Mouse (Mus musculus) adrenal gland, adult 8-10 months (tissue): ENCODE measurements around the gene Ikzf3. TPM values are rescaled to one million over a fixed set of nuclear protein-coding genes. Genes with fewer than 3 reads are reported as not detected.
A peak's percentile ranks its signal among the peaks of the same experiment; 100 is the strongest.

Experiments used
- DNase-seq: peaks from one replicate; pipeline ENCODE4 v3.0.0; 2022
- total RNA-seq, 4 experiments: library from RNA; stranded (reverse); gene quantifications; 2 replicates each; pipeline ENCODE4 v1.2.4; 2022

The Ikzf3 gene
- total RNA-seq, 4 experiments from 2014 or later, result 0.49 to 1.0 (median 0.75) TPM

DNA sequence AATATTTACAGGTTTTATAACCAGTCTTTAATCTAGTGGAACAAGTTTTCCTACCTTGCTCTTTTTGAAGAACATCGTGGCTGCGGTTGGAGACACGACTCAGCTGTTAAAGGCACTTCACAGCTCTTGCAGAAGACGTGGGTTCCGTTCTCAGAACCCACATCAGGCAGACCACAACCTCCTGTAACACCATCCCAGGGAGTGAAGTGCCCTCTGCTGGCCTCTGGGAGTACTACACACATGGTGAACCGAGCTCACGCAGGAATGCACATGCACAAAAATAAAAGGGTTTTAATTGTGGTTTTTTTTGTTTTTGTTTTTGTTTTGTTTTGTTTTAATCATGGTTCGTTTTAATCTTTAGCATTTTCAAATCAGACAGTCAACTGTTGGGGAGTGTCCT lies 22.5 kb upstream of the Ikzf3 start:
- DNase-seq, result no peak

DNA sequence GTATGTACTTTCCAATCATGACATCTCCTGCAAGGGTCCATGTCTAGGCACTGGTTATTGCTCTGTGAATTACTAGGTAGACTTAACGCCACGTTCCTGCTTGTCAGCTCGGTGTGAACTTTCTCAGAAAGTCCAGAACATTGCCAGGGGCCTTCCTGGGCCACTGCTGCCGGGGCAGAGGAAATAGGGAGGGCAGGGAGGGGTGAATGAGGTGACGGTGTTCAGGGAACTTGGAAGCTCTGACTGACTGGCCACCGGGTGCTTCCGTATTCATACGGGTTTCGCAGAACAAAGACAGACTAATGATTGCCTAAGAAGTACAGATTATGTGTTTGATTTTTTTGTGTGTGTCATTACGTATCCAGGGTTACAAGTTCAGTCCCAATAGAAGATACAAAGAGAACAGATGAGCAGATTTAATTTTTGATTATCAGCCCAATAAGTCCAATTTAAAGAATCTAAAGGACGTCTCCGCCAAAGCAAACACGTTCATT lies 18.1 kb upstream of the Ikzf3 start:
- no peak for DNase-seq

DNA sequence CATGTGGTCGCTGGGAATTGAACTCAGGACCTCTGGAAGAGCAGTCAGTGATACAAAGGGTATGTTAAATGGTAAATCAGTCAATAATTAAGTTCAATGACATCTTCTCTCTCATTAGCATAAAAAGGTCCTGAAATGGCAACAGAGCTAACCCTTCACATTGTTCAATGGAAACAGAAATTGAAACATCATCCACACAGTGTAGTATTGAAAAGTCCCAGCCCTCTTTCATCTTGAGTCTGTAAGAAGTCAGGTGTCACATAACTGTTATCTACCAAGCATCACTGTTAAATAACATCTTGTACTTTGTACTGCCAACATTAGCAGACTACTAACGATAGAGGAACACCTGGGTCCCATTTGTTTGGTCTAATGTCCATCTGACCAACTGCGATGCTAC lies 17.2 kb upstream of the Ikzf3 start:
- DNase-seq, result no peak

DNA sequence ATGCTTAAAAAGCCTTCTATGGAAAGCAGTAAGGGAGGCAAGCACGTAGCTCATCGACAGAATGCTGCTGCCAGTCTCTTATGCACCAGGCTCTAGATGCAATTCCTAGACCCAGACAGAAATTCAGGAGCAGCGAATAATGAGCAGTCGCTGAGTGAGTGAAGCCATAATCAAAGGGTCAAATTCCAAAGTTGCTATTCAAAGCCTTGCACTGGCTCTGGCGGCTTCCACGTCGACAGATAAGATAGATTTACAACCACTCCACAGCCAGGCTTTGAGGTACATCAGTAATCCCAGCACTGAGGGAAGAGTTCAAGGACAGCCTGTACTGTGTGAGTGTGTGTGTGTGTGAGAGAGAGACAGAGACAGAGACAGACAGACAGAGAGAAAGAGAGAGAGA lies 15.1 kb upstream of the Ikzf3 start:
- no peak for DNase-seq

DNA sequence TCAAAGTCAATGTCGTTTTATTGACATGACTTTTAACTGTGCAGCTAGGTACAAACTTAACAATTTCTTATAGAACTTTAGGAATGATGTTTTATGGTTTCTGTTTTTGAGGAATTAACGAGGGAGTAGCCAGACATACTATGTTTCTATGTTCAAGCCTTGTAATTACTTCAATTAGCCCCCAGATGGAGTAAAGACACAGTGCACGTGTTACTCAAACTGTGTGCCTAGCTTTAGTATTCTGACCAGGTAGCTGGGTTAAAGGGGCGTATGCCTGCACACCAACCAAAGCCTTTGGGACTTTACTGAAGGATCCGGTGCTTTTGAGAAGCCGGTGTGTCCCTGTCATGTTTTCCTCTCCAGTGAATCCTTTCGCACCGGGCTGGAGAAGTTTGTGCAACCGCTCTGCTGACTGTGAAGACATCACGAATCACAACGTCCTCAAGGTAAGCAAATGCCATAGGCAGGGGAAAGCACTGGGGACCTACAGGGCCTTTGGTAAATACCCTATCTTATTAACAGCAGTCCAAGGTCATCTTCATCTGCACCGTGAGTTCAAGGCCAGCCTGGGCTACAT lies 9.4 kb upstream of the Ikzf3 start:
- no peak for DNase-seq

DNA sequence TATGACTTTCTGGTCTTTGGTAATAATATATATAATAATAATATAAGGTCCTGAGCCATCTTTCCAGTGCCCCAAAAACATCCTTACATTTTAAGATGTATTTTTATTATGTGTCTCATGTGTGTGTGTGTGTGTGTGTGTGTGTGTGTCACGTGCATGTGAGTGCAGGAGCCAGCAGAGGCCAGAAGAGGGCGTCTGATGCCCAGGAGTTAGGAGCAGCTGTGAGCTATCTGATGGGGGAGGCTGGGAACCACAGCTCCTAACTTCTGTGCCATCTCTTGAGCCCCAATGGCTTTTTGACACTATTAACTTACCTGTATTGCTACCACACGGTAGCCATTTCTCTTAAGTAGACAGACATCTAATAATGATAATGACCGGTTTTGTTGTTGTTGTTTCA lies 8.1 kb upstream of the Ikzf3 start:
- no peak for DNase-seq

DNA sequence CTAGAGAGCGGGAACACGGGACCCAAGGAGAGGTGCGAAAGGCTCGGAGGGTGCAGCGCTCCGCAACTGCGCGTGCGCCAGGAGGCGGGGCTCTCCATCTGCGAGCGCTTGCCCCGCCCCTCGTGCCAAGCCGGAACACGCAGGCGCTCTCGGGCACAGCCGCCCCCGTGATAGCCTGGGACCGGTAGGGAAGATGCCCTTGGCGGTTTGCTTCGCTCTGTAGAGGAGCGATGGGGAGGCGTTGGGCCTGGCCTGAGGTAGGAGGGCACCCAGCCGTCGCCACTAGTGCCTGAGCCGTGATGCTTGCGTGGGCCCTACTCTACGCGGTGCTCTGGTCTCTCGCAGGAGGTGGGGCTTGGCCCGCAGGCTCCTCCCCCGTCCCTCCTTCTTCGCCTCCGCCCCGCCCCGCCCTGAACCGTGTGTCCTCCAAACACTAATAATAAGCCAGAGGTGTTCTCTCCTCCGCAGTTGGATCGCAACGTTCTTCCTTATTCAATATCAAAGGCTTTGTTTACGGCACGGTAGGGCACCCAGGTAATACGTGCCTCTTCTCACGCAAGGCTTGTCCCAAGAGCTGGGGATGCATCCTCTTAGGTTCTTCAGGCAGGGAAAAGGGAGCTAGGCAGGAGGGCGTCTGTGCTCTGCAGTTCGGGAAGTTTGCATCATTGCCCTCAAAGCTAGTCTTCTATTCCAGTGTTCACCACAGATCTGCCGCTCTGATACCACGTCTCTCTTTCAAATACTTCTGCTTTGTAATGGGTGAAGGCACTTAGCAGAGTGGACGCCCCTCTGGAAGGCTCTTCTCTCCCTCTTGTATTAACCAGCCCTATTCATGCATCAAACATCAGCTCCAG lies 5.4 kb upstream of the Ikzf3 start, which contains the start of gene Zpbp2:
Gene Zpbp2 (plus strand): TSS at position 123 of the 854 bp plus-strand sequence.
- peak; percentile 82 for DNase-seq

DNA sequence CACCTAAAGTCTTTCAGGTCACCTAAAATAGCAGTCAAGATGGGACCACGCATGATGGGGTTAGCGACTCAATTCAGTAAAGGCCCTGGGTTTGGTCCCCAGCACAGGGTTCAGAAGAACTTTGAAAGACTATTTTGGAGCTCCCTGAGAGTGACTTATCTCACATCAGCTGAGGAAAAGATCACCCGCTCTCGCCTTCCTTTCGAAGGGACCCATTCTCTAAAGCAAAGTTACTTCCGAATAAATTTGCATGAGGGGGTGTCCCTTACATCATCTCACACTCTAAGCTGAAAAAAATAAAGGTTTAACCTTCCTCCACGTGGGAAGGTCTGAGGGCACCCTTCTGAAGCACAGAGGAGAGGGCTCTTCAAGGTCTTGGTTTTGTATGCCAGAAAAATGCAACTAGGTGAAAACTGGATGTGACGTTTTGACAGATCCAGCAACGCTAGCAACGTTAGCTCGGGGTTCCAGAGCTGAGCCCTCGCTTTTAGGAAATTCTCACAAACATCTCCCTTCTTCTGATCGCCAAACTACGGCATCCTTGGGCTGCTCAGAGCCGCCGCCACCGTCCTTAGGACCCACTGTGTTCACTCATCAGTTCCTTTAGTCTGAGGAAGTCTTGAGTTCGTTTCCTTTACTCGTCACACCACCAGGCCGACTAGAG lies 4.6 kb upstream of the Ikzf3 start:
- DNase-seq, result no peak

DNA sequence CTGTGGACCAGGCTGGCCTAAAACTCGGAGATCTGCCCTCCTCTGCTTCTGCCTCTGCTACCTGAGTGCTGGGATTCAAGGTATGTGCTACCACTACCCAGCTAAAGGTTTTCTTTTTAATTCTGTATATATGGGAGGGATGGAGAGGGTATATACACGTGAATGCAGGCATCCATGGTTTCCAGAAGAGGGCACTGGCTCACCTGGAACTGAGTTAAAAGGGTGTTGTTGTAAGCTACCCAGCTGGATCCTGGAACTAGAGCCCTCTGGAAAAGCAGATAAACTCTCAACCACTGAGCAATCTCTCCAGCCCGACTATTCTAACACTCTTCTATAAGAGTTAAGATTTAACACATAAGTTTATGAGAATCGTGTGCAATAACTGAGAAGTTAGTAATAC lies 3.5 kb upstream of the Ikzf3 start:
- DNase-seq, result no peak

DNA sequence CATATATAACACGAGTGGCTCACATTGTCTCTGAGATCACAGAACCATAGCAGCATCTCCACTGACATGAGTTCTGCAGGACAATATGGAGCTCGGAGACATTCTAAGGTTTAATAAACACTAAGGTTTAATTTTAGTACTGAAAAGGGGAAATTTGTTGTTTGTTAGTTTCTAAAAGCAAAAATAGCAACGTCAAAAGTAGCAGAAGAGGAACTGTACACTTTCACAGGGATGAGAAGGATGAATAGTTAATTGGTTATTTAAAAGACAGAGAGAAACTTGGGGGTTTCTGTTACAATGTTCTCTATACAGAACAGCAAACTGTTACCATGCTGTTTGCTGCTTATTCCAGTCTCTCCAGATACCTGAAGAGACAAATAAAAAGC lies 1.5 kb upstream of the Ikzf3 start:
- DNase-seq, result no peak

DNA sequence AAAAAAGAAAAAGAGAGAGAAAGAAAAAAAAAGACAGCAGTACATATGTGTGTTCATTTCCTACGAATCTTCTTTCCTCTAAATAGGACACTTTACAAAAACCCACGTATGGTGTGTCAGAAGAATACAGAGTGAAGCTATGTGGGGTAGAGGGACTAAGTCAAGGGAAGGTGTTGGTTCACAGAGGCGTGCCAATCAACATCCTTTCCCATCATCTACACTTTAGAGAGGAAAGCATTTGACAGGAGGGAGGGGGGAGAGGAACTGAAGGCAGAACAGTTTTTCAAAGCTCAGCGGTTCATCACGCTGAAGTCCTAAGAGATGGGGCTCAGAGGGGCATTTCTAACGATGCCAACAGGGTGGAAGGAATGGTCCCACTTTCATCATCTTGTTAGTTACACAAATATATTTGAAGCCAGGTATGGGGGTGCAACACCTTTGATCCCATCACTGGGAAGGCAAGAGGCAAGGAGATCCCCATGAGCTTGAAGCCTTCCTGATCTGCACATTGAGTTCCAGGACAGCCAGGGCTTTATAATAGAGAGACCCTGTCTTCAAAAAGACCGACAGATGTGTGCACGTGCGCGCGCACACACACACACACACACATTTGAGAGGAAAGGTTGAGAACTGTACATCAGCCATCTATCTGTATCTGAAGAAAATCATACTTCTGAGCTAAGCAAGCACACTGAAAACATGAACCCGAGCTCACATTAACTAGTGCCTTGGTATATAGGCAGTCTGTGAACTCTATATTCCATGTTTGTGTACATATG lies 887 bp upstream of the Ikzf3 start:
- DNase-seq, result no peak

DNA sequence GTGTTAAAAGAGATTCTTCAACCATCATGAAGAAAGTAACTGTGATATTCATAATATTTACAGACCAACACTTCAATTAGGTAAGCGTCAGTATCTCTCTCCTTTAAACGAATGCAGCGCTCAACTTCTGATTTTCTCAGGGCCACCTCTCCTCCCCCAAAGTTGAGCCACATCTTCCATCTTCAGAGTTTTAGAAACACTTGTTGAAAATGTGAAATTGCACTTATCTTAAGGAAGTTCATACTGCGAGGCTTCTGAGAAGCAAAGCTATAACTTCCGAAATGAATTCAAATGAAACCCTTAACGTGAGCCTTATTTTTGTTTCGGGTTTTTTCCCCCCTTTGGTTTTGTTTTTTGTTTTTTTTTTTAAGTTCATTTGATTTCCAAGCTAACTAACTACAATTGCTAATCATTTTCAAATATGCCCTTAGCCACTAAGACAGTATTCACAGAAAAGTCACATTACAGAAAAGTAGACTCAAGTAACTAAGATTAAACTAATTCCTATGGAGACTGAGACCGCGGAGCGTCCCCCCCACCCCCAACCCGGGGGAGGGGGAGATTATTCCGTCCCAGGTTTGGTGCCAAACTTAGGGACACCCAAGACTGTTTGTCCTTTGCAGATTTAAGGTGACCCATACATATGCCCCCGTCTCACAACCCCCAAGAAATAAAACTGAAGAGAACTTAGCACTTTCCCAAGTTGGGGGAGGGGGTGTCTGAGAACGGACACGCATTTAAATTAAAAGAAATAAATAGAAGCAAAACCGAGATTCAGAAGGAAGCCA lies 747 bp downstream of the Ikzf3 start:
- no peak for DNase-seq

DNA sequence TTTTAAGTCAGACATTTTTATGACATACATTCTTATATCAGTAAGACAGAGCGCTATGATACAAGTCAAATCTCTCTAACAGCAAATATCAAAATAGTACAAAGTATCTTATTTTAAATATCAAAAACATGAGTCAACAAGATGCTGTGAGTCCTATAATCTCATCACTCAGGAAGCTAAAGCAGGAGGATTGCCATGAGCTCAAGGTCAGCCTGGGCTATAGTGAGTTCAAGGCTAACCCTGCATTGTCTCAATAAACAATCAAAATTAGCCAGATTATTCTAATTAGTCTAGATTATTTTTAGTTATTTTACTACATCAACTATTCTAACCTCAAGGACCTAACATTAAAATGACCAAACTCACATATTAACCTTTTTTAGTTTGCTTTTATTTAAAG lies 2.4 kb downstream of the Ikzf3 start:
- no peak for DNase-seq

DNA sequence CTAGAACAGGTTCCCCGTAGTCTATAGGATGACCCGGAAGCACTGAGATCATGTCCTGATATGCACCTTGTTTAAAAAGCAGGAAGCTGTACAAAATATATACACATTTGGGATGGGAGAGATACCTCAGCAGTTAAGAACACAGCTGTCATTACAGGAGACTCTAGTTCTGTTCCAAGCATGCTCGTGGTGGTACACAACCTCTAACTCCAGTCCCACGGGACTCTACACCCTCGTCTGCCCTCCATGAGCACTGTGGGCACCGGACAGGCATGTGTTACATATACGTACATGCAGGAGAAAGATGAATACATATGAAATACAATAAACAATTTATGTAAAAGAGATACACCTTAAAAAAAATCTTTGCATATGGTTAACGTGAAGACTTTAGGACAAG lies 3.3 kb downstream of the Ikzf3 start:
- DNase-seq, result no peak

DNA sequence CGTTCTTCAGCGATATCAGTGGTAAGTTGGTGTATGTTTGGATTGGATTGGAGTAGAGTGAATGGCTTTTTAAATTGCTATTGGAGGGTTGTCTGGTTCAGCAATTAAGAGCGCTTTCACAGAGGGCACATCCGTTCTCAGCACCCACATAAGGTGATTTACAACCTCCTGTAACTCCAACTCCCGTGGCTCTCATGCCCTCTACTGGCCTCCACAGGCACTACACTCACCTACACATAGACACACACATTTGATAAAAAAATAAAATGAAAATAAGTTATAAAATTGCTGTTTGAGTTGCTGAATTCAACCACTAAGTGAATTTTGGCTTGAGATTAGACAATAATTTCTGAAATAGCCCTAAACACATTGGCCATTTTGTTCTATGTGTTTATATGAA lies 5.5 kb downstream of the Ikzf3 start:
- no peak for DNase-seq

DNA sequence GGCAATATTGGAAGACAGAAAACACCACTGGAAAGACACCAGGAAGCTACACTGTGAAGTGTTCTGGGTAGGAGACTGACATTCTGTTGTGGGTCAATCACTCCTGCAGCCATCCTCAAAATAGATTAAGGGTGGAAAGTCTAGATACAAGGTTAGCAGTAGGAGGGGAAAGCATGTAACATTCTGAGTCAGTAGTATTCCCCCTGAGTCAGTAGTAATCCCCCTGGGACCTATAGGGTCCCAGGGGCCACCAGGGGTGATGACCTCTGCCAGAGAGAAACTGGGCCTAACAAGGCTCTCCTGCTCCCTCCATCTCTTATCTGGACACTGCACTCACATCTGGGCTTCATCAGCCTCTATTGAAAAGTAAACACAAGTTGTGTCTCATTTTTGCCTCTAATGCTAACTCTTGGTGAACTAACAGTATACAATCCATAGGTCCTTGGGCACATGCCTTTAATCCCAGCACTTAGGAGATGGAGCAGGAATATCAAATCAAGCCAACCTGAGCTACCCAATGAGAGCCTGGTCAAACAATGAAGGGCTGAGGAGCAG lies 8.3 kb downstream of the Ikzf3 start:
- no peak for DNase-seq

DNA sequence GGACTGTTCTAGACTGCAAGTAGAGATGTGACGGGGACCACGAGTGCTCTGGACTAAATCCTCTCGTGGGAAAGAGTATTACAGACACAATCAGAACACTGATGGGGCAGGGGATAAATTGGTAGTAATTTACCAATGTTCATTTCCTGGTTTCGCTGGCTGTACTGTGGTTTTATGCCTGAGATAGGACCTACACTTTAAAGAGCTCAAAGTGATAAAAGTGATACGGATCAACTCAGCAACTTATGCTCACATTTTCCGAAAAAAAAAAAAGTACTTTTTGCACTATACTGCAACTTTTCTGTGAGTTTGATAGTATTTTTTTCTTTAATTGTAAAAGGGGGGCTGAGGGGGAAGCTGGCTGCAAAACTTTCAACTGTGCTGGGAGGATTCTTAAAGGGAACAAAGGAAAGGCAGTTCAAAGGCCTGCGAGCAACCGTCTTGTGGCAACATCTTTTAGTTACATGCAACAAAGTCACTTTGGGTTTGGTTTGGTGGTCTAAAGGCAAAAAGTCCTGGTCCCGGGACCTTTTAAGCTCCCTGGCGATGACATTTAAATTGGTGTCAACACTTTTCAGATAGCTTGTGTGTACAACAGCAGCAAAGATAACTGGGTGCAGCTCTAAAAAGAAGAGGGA lies 18.9 kb downstream of the Ikzf3 start:
- DNase-seq, result no peak

DNA sequence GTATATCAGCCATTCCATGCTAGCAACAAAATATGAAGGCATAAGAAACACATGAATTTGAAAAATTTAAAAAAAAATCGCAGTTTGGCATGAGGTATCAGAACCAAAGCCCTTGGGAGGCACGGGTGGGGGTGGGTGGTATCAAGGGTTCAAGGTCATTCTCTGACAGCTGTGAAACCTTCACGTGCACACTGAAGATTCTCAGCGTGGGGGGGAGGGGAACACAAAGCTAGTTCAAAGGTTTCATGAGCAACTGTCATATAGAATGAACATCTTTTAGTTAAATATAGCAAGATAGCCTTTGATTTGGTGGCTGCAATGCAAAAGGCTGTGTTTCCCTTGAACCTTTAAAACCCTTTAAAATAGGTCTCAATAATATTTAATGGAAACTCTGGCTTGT lies 20.7 kb downstream of the Ikzf3 start:
- DNase-seq, result no peak

DNA sequence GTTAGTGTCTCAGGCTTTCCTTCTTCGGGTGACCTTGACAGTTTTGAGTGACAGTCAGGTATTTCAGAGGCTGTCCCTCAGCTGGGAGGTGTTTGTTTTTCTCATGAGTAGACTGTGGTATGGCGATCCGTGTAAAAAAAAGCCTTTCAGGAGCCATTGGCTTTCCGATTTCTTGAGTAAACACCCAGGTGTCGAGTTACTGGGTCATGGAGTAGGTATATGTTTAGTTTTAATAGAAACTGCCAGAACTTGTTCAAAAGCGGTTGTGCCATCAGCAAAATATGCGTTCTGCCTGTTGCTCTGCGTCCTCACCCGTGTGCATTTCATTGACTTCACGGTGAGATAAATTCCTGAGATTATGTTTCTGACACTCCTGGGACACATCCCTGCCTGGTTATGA lies 25.4 kb downstream of the Ikzf3 start:
- DNase-seq, result no peak

DNA sequence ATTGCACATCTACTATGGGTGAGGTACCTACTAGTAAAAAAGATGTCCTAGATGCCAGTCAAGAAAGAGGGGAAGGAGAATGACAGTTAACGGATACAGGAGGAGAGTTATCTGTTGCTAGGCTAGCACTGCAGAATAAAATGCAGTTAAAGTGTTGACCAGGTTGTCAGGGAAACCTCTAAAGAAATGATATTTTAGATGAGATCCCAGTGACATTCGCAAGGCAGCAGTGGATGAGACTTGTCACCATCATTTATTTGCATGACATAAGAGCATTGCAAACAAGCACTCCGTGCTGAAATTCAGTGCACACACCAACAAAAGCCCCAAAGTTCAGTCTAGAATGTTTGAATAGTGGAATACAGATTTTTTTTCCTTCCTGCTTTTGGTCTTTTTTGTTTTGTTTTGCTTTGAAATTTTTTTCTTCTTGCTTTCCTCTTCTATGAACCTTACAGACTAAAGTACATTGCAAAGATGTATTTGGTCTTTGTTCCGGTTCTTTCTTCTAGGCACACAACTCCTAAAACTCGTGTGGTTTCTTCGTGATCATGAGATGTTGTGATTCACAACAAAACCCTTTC lies 32.4 kb downstream of the Ikzf3 start:
- DNase-seq, result no peak

DNA sequence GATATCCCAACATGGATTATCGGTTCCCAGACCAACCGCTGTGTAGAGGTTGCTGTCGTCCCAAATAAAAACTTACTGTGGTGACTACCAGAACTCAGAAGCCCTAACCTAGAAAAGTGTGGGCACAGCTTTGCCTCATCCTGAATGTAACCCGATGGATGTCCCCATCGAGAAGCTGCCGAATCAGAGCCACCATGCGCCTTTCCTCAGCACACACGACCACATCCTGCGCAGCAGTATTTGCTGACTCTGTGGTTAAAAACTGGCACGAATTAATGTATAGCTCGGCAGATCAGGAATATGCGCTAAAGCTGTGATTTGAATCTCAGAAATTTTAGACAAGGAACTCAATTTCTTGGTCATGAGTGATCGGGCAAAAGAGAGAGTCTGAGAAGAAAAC lies 33.0 kb downstream of the Ikzf3 start:
- DNase-seq, result no peak
